Comparison of ENCODE assay signal across 21 mouse cellular contexts in genomic region chr4:89816823-89817222, GRCm38 (mm10).
DNase-seq lines count a peak whose midpoint lies in the region; ATAC-seq and TF ChIP-seq lines count a peak whose summit lies in the region.
"Had no signal": no experiment of that assay in that cellular context is flagged by ENCODE, and none has a peak within 500 bp of the region (broad histone marks: within the 10 kb centered on the region; RNA-seq: fewer than 3 reads in every experiment).

No protein-coding gene starts in this region.

- H3K27me3 ChIP-seq in forebrain, embryonic 14.5 days (replicated peaks; ENCODE audit: control insufficient read depth, insufficient read depth, low read length): no peaks in the 10 kb centered on the region
- no peaks in the 10 kb centered on the region for H3K27me3 ChIP-seq in forebrain, embryonic 11.5 days (ENCODE audit: control insufficient read depth, insufficient read depth, low read length)
- H3K27me3 ChIP-seq: forebrain, embryonic 15.5 days; heart, embryonic 13.5 days; hindbrain, embryonic 12.5 days had no signal

- no peak overlapping the region for H3K4me3 ChIP-seq in forebrain, embryonic 14.5 days (ENCODE audit: low read depth, low read length)
- no peak overlapping the region for H3K4me3 ChIP-seq in forebrain, embryonic 11.5 days (ENCODE audit: low read depth, low read length)
- H3K4me3 ChIP-seq in left cerebral cortex, adult 2 months: no peak overlapping the region
- H3K4me3 ChIP-seq: forebrain, embryonic 15.5 days; heart, embryonic 13.5 days; hindbrain, embryonic 12.5 days had no signal

- ATAC-seq in forebrain, embryonic 14.5 days: no peak
- no peak for ATAC-seq in forebrain, embryonic 11.5 days (replicated peaks; ENCODE audit: low FRiP score)
- ATAC-seq: CD4-positive, CD25-positive, alpha-beta regulatory T cell, adult 4 months; forebrain, embryonic 15.5 days; hindbrain, embryonic 16.5 days had no signal

- no peak for TF ChIP-seq CTCF in left cerebral cortex, adult 2 months (IDR thresholded peaks at IDR 0.05)

- intact Hi-C loops in left cerebral cortex, postnatal 25 days (cut with DNase I): no loop called here
- intact Hi-C loops in left cerebral cortex, adult 2 months (cut with DNase I): no loop called here

- H3K9ac ChIP-seq in forebrain, embryonic 14.5 days (ENCODE audit: low read length): no peak overlapping the region
- no peak overlapping the region for H3K9ac ChIP-seq in forebrain, embryonic 11.5 days (ENCODE audit: low read length)
- H3K9ac ChIP-seq: forebrain, embryonic 15.5 days; heart, embryonic 13.5 days; hindbrain, embryonic 12.5 days had no signal

- H3K27ac ChIP-seq in forebrain, embryonic 14.5 days (ENCODE audit: low read depth, low read length): no peak overlapping the region
- no peak overlapping the region for H3K27ac ChIP-seq in forebrain, embryonic 11.5 days (ENCODE audit: low read depth, low read length)
- no peak overlapping the region for H3K27ac ChIP-seq in left cerebral cortex, adult 2 months
- H3K27ac ChIP-seq: forebrain, embryonic 15.5 days; heart, embryonic 13.5 days; hindbrain, embryonic 12.5 days had no signal

- no peaks in the 10 kb centered on the region for H3K9me3 ChIP-seq in forebrain, embryonic 14.5 days (replicated peaks; ENCODE audit: control insufficient read depth, low read length)
- no peaks in the 10 kb centered on the region for H3K9me3 ChIP-seq in forebrain, embryonic 11.5 days (ENCODE audit: control insufficient read depth, low read length)
- H3K9me3 ChIP-seq: forebrain, embryonic 15.5 days; G1E; heart, embryonic 13.5 days; hindbrain, embryonic 12.5 days had no signal

- peak; percentile 14 for DNase-seq in forebrain, embryonic 14.5 days (ENCODE audit: low spot score)
- no peak for DNase-seq in forebrain, embryonic 11.5 days (ENCODE audit: low spot score)
- DNase-seq in left cerebral cortex, postnatal 25 days (ENCODE audit: low spot score in 2 of 2): peak; percentile 2 to 16
- DNase-seq in left cerebral cortex, adult 2 months (ENCODE audit: extremely low spot score in 1 of 2, low spot score in 2 of 2): no peak
- peak; percentile 3 for DNase-seq in right cerebral cortex, postnatal 14 days
- no peak for DNase-seq in yolk sac, embryonic 10.5 days (ENCODE audit: low spot score)
- DNase-seq in adrenal gland, adult 2 months: no peak
- DNase-seq: adrenal gland, postnatal 10 days; B cell, adult 2 months; cerebellum, adult 18-20 months; cerebellum, adult 9-11 months; cerebellum, postnatal 36 days; gastrocnemius, postnatal 36 days; heart, adult 11 months; heart, postnatal 4 days had no signal

- no peaks in the 10 kb centered on the region for H3K4me1 ChIP-seq in forebrain, embryonic 14.5 days (ENCODE audit: control insufficient read depth, insufficient read depth, low read length)
- no peaks in the 10 kb centered on the region for H3K4me1 ChIP-seq in forebrain, embryonic 11.5 days (replicated peaks; ENCODE audit: control insufficient read depth, insufficient read depth, low read length)
- H3K4me1 ChIP-seq: forebrain, embryonic 15.5 days; heart, embryonic 13.5 days; hindbrain, embryonic 12.5 days had no signal

- 81% methylated on average over 7 of the region's 7 CpGs for WGBS in forebrain, embryonic 14.5 days
- 95% methylated on average over 7 of the region's 7 CpGs for WGBS in forebrain, embryonic 11.5 days

- H3K4me2 ChIP-seq in forebrain, embryonic 14.5 days (ENCODE audit: low read length): no peak overlapping the region
- H3K4me2 ChIP-seq in forebrain, embryonic 11.5 days (ENCODE audit: low read depth, low read length, severe bottlenecking): no peak overlapping the region
- H3K4me2 ChIP-seq: forebrain, embryonic 15.5 days; heart, embryonic 13.5 days; hindbrain, embryonic 12.5 days had no signal

- H3K36me3 ChIP-seq in forebrain, embryonic 14.5 days (ENCODE audit: control insufficient read depth, insufficient read depth, low read length): no peaks in the 10 kb centered on the region
- no peaks in the 10 kb centered on the region for H3K36me3 ChIP-seq in forebrain, embryonic 11.5 days (ENCODE audit: control insufficient read depth, insufficient read depth, low read length)
- H3K36me3 ChIP-seq: forebrain, embryonic 15.5 days; G1E; heart, embryonic 13.5 days; hindbrain, embryonic 12.5 days had no signal

Comparison
In these comparisons a context has a peak if more than half of its experiments do, and no peak if none do; other contexts are left out.
1. DNase-seq: peak in forebrain, embryonic 14.5 days (single experiment), left cerebral cortex, postnatal 25 days (2 of 2) and right cerebral cortex, postnatal 14 days (single experiment); none in forebrain, embryonic 11.5 days (single experiment), left cerebral cortex, adult 2 months (0 of 2), yolk sac, embryonic 10.5 days (single experiment) and adrenal gland, adult 2 months (single experiment).